Mouse (Mus musculus): Measurements from ENCODE around the gene Epha2. TPM values are rescaled to one million over a fixed set of nuclear protein-coding genes. Genes with fewer than 3 reads are reported as not detected.

Gene Epha2
- 0.07 and 0.16 TPM in 2 replicates for polyA plus RNA-seq (2021; fragmentation: Nextera tagmentation)
- long read RNA-seq, experiment 1, partial matches to known transcripts: 1 of 1 reads
- long read RNA-seq, experiment 1, other reads (novel, unspliced or antisense): 0 of 1 reads
- long read RNA-seq, experiment 2: 0 reads

GRCm38 (mm10) chr4:141301116-141301553 is at the start of gene Epha2:
Gene Epha2 (plus strand): TSS chr4:141301240.

GRCm38 (mm10) chr4:141367997-141368791 is 67.2 kb downstream of the Epha2 start, which contains the start of gene Fam131c:
Gene Fam131c (plus strand): TSS chr4:141368220.

Other genes starting within 250 kb of the Epha2 start
- gene Crocc, start 240.7 kb upstream of the Epha2 start, polyA plus RNA-seq (2021; fragmentation: Nextera tagmentation): 2.4 and 3.1 TPM in 2 replicates
- gene Necap2, start 222.9 kb upstream of the Epha2 start, polyA plus RNA-seq (2021; fragmentation: Nextera tagmentation): 35.0 and 36.6 TPM in 2 replicates
- gene Spata21, start 212.9 kb upstream of the Epha2 start, polyA plus RNA-seq (2021; fragmentation: Nextera tagmentation): 0.24 and 0.29 TPM in 2 replicates
- gene Szrd1, start 161.5 kb upstream of the Epha2 start, polyA plus RNA-seq (2021; fragmentation: Nextera tagmentation): 11.6 and 18.7 TPM in 2 replicates
- gene Fbxo42, start 153.3 kb upstream of the Epha2 start, polyA plus RNA-seq (2021; fragmentation: Nextera tagmentation): 11.2 TPM in 2 replicates
- 4.0 and 4.5 TPM in 2 replicates for gene Rsg1, start 87.3 kb upstream of the Epha2 start, polyA plus RNA-seq (2021; fragmentation: Nextera tagmentation)
- gene Arhgef19, start 61.7 kb upstream of the Epha2 start, polyA plus RNA-seq (2021; fragmentation: Nextera tagmentation): 3.6 and 17.0 TPM in 2 replicates
- gene Fam131c, start 67.0 kb downstream of the Epha2 start, polyA plus RNA-seq (2021; fragmentation: Nextera tagmentation): 0.18 and 2.4 TPM in 2 replicates
- not detected in 2 replicates for gene Clcnka, start 97.5 kb downstream of the Epha2 start, polyA plus RNA-seq (2021; fragmentation: Nextera tagmentation)
- not detected in 2 replicates for gene Clcnkb, start 114.8 kb downstream of the Epha2 start, polyA plus RNA-seq (2021; fragmentation: Nextera tagmentation)
- gene Hspb7, start 119.5 kb downstream of the Epha2 start, polyA plus RNA-seq (2021; fragmentation: Nextera tagmentation): 0.11 and 0.14 TPM in 2 replicates
- 0.23 and 0.88 TPM in 2 replicates for gene Srarp, start 134.9 kb downstream of the Epha2 start, polyA plus RNA-seq (2021; fragmentation: Nextera tagmentation)
- 20.1 and 21.6 TPM in 2 replicates for gene Zbtb17, start 143.4 kb downstream of the Epha2 start, polyA plus RNA-seq (2021; fragmentation: Nextera tagmentation)
- 1.8 and 6.4 TPM in 2 replicates for gene Spen, start 237.4 kb downstream of the Epha2 start, polyA plus RNA-seq (2021; fragmentation: Nextera tagmentation)